Mouse (Mus musculus) frontal cortex, postnatal 10 days (tissue): ENCODE results near the gene Gm10160.

Experiments used
- DNase-seq, 2 experiments: peaks; one replicate each; pipeline ENCODE4 v3.0.0; 2022; ENCODE audit warnings: low spot score in 2 of 2, mixed read lengths in 1 of 2

Gene Gm10160

DNA sequence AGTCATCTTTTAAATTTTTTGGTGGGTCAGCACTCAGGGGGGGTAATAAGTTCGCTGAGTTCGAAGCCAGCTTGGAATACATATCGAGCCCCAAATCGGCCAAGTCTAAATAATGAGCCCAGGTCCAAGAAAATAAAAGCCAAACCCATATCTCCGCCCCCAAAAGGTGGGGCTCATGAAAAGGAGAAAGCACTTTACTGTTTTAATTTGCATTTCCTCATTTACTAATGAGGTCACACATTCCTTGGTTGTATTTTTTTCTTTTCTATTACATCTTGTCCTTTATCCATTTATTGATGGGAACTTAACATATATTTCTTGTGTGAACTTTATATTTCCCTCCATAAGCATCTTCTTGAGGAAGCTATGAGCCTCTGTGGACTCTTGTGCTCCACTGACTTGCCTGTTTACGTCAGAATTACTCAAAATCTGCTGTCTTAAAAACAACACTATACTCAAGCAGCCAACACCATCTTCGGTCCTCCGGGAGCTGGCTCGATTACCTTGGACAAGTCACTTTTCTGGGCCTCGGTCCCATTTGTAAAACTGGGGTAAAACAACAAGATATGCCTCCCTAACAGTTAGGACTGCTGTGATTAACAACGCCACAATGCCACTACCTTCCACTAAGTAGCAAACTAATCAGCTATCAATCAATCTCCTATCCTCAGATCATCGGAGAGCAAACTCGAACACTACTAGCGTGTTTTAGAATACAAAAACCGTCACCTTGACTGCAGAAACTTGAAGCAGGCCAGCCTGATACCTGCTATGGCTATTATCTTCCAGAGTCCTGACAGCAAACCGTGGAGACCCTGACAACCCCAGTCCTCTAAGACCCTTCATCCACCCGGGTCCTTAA is 27.6 kb downstream of the Gm10160 start:
- no peak for DNase-seq

DNA sequence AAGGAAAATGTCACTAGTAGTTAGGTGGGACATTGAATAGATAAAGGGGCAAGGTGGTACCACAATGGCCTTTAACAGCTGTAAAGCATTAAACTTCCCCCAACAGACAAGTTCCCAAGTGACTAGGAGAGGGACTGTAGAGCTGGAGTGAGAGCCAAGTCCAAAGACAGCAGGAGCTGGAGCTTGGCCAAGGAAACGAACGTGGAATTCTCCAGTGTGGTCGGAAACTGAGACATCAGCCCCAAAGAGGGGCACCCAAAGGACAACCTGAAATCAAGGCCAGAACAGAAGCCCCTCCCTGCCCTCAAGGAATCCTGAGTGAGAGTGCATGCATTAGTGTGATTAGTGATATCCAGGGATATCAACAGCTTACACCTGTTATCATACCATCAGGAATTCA is 30.2 kb downstream of the Gm10160 start:
- DNase-seq = no peak

DNA sequence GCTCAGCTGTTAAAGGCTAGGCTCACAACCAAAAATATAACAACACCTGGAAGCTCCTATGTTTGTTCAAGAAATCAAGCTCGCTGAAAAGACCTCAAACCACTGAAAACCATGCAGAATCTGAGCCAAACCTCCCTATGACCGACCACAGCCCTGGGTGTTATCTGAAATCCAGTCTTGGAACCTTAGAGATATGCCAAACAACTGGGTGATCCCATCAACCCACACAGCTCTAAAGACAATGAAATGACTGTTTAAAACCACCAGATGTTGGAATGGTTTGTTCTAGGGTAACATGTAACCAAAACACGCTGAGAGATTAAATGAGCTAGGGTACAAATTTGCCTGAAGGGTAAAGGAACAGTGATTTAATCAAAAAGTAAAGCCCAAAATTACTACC is 30.7 kb downstream of the Gm10160 start:
- no peak for DNase-seq

DNA sequence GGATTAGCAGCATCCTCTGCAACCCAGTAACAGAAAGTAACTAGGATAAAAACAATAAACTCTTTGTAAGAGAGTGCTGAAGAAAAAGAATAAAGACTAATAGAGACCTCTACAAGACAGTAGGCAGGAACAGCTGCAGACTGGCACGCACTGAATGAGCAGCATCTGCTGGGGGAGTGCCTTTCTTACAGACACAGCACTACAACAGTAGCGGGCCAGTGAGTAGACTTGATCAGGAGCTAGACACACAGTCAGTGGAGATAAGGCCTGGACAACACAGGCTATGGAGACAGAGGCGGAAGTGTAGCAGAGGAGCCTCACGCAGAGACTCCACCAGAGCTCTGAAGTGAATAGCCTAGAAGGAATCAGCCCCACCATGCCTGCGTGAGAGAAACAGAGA is 49.5 kb downstream of the Gm10160 start:
- no peak for DNase-seq
